31 mouse cellular contexts compared by ENCODE assay signal in the genomic region with DNA sequence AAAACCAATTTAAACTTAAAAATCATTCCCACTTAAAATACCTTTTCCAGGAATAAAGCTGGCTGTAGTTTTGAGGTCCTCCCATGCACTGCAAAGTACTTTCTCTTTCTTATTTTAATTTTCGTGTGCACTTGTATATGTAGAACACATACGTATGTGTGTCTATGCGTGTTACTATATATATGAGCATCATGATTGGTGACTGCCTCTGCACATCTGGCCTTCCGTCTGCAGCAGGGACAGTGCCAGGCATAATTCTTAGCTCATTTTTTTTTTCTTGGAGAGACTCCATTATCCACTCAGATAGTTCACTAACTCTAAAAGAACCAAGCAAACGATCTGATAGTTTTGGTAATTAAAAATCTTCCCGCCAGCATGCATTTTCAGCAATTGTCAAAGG. TPM values are rescaled to one million over a fixed set of nuclear protein-coding genes. Genes with fewer than 3 reads are reported as not detected.
DNase-seq lines count a peak whose midpoint lies in the region; ATAC-seq and TF ChIP-seq lines count a peak whose summit lies in the region.
"Had no signal": no experiment of that assay in that cellular context is flagged by ENCODE, and none has a peak within 500 bp of the region (broad histone marks: within the 10 kb centered on the region; RNA-seq: fewer than 3 reads in every experiment).

No protein-coding gene starts in this region.

- H3K9ac ChIP-seq in forebrain, postnatal 0 days, result no peak overlapping the region
- no peak overlapping the region for H3K9ac ChIP-seq in forebrain, embryonic 13.5 days
- H3K9ac ChIP-seq: embryonic facial prominence, embryonic 15.5 days; heart, embryonic 12.5 days; hindbrain, embryonic 13.5 days; limb, embryonic 12.5 days; liver, embryonic 15.5 days; lung, embryonic 14.5 days; neural tube, embryonic 12.5 days had no signal

- ATAC-seq in forebrain, postnatal 0 days, result peak; percentile 76
- no peak for ATAC-seq in forebrain, embryonic 13.5 days
- ATAC-seq: intestine, embryonic 16.5 days; Patski had no signal

- no peak overlapping the region for H3K4me3 ChIP-seq in forebrain, postnatal 0 days (ENCODE audit: low read depth, low read length)
- H3K4me3 ChIP-seq in forebrain, embryonic 13.5 days, result no peak overlapping the region
- H3K4me3 ChIP-seq in left cerebral cortex, adult 2 months, result no peak overlapping the region
- H3K4me3 ChIP-seq: embryonic facial prominence, embryonic 10.5 days; embryonic facial prominence, embryonic 15.5 days; heart, adult 2 months; heart, embryonic 12.5 days; hindbrain, embryonic 13.5 days; limb, embryonic 12.5 days; liver, embryonic 15.5 days; midbrain, embryonic 10.5 days; myocyte; neural tube, embryonic 12.5 days had no signal

- TF ChIP-seq POLR2A in brain, embryonic 14.5 days (IDR thresholded peaks at IDR 0.05; ENCODE audit: borderline replicate concordance, extremely low read depth, insufficient read depth, insufficient read length, poor library complexity, severe bottlenecking), result no peak

- no peak overlapping the region for H3K27ac ChIP-seq in forebrain, postnatal 0 days (ENCODE audit: low read depth, low read length)
- no peak overlapping the region for H3K27ac ChIP-seq in forebrain, embryonic 13.5 days
- H3K27ac ChIP-seq in left cerebral cortex, adult 2 months, result peak overlapping the region; percentile 54; the same call in 1 of the 2 replicates
- H3K27ac ChIP-seq: embryonic facial prominence, embryonic 10.5 days; embryonic facial prominence, embryonic 15.5 days; heart, adult 2 months; hindbrain, embryonic 13.5 days; kidney, postnatal 0 days; limb, embryonic 12.5 days; liver, embryonic 15.5 days; midbrain, embryonic 10.5 days; neural tube, embryonic 12.5 days had no signal

- H3K36me3 ChIP-seq in forebrain, postnatal 0 days (ENCODE audit: insufficient read depth), result no peaks in the 10 kb centered on the region
- no peaks in the 10 kb centered on the region for H3K36me3 ChIP-seq in forebrain, embryonic 13.5 days (ENCODE audit: poor library complexity, severe bottlenecking)
- H3K36me3 ChIP-seq: embryonic facial prominence, embryonic 10.5 days; embryonic facial prominence, embryonic 15.5 days; heart, embryonic 12.5 days; hindbrain, embryonic 13.5 days; limb, embryonic 12.5 days; liver, embryonic 15.5 days; neural tube, embryonic 12.5 days had no signal

- no peaks in the 10 kb centered on the region for H3K9me3 ChIP-seq in forebrain, postnatal 0 days (ENCODE audit: low read length)
- no peaks in the 10 kb centered on the region for H3K9me3 ChIP-seq in forebrain, embryonic 13.5 days (replicated peaks)
- H3K9me3 ChIP-seq: embryonic facial prominence, embryonic 10.5 days; embryonic facial prominence, embryonic 15.5 days; heart, embryonic 12.5 days; hindbrain, embryonic 13.5 days; liver, embryonic 15.5 days; midbrain, embryonic 10.5 days; neural tube, embryonic 12.5 days had no signal

- no peak for TF ChIP-seq CTCF in forebrain, postnatal 0 days (IDR thresholded peaks at IDR 0.05; ENCODE audit: low read depth)
- TF ChIP-seq CTCF in left cerebral cortex, adult 2 months (IDR thresholded peaks at IDR 0.05), result no peak
- no peak for TF ChIP-seq CTCF in brain, embryonic 14.5 days (IDR thresholded peaks at IDR 0.05; ENCODE audit: borderline replicate concordance, extremely low read depth, insufficient read depth, insufficient read length)

- H3K4me1 ChIP-seq in forebrain, postnatal 0 days (ENCODE audit: insufficient read depth), result peaks cover 4% of the 10 kb centered on the region; the same call in 1 of the 2 replicates
- H3K4me1 ChIP-seq in forebrain, embryonic 13.5 days, result peaks cover 18% of the 10 kb centered on the region
- H3K4me1 ChIP-seq: embryonic facial prominence, embryonic 15.5 days; heart, embryonic 12.5 days; limb, embryonic 12.5 days; liver, embryonic 15.5 days had no signal

- no peak overlapping the region for H3K4me2 ChIP-seq in forebrain, postnatal 0 days (ENCODE audit: low read depth)
- no peak overlapping the region for H3K4me2 ChIP-seq in forebrain, embryonic 13.5 days
- H3K4me2 ChIP-seq: embryonic facial prominence, embryonic 15.5 days; heart, embryonic 12.5 days; hindbrain, embryonic 13.5 days; limb, embryonic 12.5 days; liver, embryonic 15.5 days; lung, embryonic 14.5 days; neural tube, embryonic 12.5 days had no signal

- 57% methylated on average over 6 of the region's 6 CpGs for WGBS in forebrain, postnatal 0 days
- WGBS in forebrain, embryonic 13.5 days, result 75% methylated on average over 6 of the region's 6 CpGs

- no peaks in the 10 kb centered on the region for H3K27me3 ChIP-seq in forebrain, postnatal 0 days (ENCODE audit: insufficient read depth, low read length)
- no peaks in the 10 kb centered on the region for H3K27me3 ChIP-seq in forebrain, embryonic 13.5 days
- H3K27me3 ChIP-seq: embryonic facial prominence, embryonic 15.5 days; heart, embryonic 12.5 days; hindbrain, embryonic 13.5 days; limb, embryonic 12.5 days; liver, embryonic 15.5 days; neural tube, embryonic 12.5 days had no signal

- peak; percentile 36 for DNase-seq in forebrain, postnatal 0 days
- no peak for DNase-seq in left cerebral cortex, adult 2 months (ENCODE audit: extremely low spot score in 1 of 2, low spot score in 2 of 2)
- no peak for DNase-seq in left cerebral cortex, adult 11 months (ENCODE audit: low spot score)
- DNase-seq in brain, embryonic 14.5 days (ENCODE audit: low read depth), result peak; percentile 29
- DNase-seq in telencephalon, adult 2 months (ENCODE audit: low read depth, low spot score), result peak; percentile 72
- no peak for DNase-seq in cerebellum, postnatal 36 days
- DNase-seq: adrenal gland, postnatal 10 days; cerebellum, adult 18-20 months; cerebellum, postnatal 14 days; heart, adult 2 months; heart, postnatal 4 days; kidney, adult 8-10 months; lung, embryonic 14.5 days; spleen, adult 18-20 months; thymus, adult 2 months; thymus, postnatal 36 days had no signal

- intact Hi-C loops in left cerebral cortex, adult 2 months (cut with DNase I), result no loop called here

RNA-seq across cellular contexts. Expression of gene Frmd5, which starts 56.8 kb away (rescaled TPM):
- total RNA-seq in forebrain, postnatal 0 days (2014; rRNA removed), result 53.3 and 54.3 TPM in 2 replicates
- polyA plus RNA-seq in forebrain, postnatal 0 days (2015; fragmentation: Nextera tagmentation; extraction: Ambion mirVana), result 10.3 and 15.7 TPM in 2 replicates
- polyA plus RNA-seq in forebrain, embryonic 13.5 days (2015; fragmentation: Nextera tagmentation; extraction: Ambion mirVana), result 28.3 and 29.6 TPM in 2 replicates
- 10 to 100 TPM; 53.8 to 56.3 TPM for total RNA-seq in left cerebral cortex, adult 2 months (2021)
- 69.1 and 69.4 TPM in 2 replicates for polyA plus RNA-seq in brain, embryonic 14.5 days (2012; rRNA removed)
- total RNA-seq: liver, adult 2 months; megakaryocyte progenitor cell, adult 5-6 weeks had no signal
- polyA plus RNA-seq: liver, adult 2 months had no signal

Comparison
In these comparisons a context has a peak if more than half of its experiments do, and no peak if none do; other contexts are left out.
1. DNase-seq: peak in forebrain, postnatal 0 days (single experiment), brain, embryonic 14.5 days (single experiment) and telencephalon, adult 2 months (single experiment); none in left cerebral cortex, adult 2 months (0 of 2), left cerebral cortex, adult 11 months (single experiment) and cerebellum, postnatal 36 days (0 of 2).